Mouse (Mus musculus): ENCODE results near the gene Zwilch. TPM values are rescaled to one million over a fixed set of nuclear protein-coding genes. Genes with fewer than 3 reads are reported as not detected.
"Not testable (repeated sequence)": the region's sequence is repeated elsewhere in the genome, so short reads cannot be mapped to it uniquely, and the experiment has no call there.

Zwilch gene
- polyA plus RNA-seq, 2 experiments from 2014 or later: 5.6 to 7.7 TPM

DNA sequence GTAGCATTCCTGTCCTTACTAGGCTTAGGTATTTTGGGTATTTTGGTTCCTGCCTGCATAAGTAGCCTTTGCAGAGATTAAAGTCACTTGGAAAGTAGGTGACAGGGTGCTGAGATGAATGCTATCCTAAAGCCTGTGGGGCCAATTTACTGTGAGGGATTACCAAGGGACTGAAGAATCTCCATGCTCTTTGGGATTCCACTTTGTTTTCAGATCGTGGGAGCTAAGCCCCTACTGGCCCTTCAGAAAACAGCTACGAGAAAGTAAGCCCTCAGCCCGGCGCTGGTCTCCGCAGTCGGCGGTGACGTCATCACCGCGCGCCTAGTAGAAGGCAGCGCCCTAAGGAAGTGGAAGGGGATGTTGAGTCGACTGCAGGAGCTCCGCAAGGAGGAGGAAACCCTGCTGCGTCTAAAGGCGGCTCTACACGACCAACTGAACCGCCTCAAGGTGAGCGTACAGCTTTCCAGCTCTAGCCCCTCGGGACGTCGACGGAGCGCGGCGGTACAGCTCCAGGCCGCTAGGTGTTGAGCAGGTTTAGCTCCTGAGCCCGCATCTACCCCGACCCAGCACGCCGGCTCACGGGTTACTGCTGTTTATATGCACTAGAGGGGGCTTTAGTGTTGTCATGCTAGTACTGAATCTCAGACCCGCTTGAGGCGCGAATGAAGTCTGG is 6.2 kb upstream of the Zwilch start, which contains the start of gene Snapc5:
Snapc5 (plus strand) TSS at position 301 of the 673 bp plus-strand sequence.
- ATAC-seq: peak; percentile 89

DNA sequence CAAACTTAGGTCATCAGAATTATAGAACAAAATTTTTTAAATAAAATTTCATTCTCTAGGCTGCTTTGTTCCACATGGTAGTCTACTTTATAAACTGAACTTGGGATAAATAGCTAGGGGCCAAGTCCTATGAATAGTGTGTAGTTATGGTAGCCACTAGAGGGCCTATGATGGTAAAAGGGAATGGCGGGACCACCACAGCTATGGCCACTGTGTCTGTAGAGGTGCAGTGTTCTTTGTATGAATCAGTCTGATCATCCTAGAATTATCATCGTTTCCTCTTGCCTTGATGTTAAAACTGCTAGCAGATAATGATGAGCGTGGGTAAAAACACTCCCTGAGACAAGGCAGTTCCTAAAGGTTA is 5.7 kb upstream of the Zwilch start:
- ATAC-seq: peak; percentile 20

DNA sequence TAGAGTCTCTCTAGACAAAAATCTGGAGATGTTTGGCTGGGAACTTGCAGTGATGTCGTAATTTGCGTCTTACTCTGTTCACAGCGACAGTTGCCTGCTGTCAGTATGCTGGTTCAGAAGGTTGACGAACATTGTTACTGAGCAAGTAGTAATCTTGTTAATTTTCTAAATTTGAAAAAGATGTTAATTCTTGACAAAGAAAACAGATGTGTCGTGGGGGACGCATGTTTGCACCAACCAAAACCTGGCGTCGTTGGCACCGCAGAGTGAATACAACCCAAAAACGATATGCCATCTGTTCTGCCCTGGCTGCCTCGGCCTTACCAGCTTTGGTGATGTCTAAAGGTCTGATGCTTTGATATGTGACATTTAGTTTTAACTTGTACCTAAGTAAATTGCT is 2.5 kb upstream of the Zwilch start:
- ATAC-seq: no peak

DNA sequence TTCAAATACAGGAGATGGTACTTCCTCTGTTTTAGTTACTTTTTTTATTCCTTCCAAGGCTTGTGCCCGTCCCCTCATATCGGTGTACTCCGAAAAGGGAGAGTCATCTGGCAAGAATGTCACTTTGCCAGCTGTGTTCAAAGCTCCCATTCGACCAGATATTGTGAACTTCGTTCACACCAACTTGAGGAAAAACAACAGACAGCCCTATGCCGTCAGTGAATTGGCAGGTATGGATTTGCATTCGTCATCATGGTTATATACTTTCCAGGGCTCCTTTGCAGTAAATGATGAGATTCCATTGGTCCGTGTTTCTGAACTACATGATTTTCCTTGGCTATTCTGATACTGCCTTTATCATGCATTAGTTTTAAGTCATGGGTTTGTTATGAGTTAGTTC is 1.9 kb upstream of the Zwilch start:
- no peak for ATAC-seq

DNA sequence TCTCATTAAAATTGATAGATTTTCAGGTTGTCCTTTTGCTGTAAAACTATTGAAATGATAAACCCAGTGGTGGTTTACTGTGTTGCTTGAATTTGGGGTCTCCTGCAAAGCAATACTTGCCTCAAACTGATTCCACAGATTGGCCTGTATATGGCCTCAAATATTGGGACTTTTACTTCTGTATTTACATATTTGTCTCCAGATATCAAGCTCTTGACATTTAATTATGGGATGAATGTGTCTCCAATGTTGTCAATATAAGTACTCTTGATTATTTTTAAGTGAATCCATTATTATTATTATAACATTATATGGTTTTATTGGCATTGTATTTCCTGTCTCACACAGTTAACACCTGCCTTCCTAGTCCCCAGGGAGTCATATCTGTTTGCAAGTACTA is 1.4 kb upstream of the Zwilch start:
- ATAC-seq: no peak

DNA sequence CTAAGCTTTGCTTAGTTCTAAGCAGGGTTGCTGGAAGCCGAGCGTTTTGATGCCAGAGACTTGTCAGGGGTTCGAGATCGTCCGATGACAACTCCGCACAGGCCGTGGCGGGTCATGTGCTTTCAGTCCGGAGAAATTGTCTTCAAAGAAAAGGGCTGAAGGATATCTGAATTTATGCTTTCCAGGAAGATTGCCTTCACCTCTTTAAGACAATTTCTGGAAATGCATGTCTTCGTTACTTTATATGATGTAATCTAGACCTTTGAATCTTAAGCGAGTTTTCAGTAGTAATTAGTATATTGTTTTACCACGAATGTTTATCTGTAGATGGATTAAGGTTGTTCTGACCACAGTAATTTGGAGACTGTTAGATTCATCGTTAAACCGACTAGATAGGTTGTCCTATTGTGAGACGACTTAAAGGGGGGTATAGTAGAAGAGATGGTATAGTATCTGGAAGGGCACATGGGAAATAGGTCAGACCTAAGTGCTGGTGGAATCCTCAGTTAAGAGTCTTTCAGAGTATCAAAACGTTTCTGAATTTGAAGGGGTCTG is 839 bp upstream of the Zwilch start:
- no peak for ATAC-seq

DNA sequence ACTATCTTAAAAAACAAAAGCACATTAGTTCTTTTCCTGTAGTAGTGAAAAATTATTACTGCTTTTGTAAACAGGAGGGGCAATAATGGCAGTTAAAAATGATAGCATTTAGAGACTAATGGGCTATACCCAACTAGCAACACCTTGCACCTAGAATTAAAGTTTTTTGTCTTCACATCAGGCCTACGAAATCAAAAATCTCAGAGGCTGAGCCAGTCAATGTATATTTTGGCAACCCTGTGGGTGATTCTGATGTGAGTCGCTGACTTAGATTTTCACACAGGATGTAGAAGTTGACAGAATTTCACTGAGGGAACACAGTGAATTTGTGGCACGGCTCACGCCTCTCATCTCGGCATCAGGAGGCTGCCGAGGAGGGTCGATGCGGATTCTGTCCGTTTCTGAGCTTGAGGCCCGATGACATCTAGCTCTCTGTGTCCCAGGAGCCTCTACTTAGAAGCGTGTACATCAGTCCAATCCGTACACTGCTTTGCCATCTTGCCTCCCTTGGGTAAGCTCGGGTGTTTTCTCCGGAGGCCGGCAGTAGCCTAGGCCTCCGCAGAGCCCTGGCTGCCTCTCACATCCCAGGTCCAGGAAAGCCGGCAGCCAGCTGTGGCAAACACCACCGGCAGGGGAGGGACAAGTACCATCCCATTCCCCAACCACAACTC is 624 bp downstream of the Zwilch start:
- ATAC-seq: peak; percentile 38

DNA sequence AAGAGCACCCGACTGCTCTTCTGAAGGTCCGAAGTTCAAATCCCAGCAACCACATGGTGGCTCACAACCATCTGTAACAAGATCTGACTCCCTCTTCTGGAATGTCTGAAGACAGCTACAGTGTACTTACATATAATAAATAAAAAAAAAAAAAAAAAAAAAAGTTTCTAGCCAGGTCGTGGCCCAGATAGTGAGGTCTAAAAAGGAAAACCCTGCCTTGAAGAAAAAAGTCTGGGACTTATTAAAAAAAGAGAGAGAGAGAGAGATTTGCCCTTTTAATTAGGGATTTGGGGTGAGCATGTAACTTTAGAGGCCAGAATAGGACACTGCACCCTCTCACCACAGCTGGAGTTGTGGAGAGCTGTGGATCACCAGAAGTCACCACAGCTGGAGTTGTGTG is 2.9 kb downstream of the Zwilch start:
- not testable (repeated sequence) for ATAC-seq

DNA sequence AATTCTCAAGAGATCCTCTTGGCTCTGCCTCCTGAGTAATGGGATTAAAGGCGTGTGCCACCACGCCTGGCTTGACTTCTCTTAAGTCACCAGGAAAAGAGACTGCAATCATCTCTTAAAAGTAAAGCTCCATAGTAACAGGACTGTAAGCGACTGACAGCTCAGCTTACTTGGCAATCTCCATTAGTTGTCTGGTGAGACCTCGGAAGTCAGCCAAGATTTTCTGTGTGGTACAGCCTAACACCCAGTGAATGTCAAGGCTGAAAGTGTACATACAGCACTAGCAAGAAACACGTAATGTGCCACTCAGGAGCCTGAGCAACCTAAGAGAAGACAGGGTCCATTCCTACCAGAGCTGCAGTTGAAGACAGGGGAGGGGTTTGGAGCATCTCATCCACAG is 12.4 kb downstream of the Zwilch start:
- no peak for ATAC-seq

DNA sequence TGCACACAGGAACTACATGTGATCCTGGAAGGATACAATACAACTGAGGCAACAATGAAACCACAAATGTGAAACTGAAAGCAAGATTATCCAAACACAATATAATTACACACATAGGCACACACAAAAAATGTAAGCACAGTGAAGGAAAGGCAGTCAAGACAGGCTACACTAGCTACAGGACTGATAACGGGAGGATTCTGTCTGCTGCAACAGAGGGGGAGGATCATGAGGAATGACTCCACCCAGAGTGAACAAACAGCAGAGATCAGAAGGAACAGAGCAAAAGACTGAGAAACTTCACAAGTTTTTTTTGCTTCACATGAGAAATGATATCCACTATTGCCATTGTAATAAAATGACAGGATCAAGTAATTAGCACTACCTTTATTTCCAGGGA is 16.3 kb downstream of the Zwilch start:
- no peak for ATAC-seq

DNA sequence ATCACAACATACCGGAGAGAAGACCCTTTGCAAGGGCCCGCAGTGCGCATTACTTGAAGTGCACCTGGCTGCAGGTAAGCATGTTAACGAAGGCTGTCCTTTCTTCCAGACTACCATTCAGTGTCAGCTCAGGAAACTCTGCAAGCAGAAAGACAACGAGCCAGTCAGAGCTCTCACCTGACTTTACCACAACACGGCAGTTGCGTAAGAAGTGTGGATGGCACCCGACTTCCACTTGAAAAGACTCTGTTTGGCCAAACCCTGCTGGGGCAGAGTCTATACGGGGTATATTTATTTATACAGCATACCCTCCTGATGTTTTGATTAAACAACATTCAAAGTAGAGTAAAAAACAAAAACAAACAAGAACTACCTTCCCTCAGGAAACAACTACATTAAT is 33.0 kb downstream of the Zwilch start:
- no peak for ATAC-seq

DNA sequence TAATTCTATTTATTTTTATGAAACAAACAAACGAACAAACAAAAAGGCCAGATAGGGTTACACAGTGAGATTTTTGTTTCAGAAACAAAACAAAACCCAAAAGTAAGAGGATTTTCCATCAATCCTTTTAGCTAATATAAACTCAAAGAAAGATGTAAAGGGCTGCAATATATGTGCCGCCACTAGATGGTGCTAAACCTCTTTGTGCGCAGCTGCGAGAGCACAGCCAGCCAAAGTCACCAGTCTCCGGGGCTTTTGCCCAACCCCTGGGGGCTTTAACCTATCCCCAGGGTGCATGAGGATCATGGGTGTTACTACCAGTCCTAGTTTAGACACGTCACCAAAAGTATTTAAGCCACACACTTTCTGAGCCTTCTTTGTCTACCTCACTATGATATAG is 34.0 kb downstream of the Zwilch start:
- ATAC-seq: not testable (repeated sequence)

DNA sequence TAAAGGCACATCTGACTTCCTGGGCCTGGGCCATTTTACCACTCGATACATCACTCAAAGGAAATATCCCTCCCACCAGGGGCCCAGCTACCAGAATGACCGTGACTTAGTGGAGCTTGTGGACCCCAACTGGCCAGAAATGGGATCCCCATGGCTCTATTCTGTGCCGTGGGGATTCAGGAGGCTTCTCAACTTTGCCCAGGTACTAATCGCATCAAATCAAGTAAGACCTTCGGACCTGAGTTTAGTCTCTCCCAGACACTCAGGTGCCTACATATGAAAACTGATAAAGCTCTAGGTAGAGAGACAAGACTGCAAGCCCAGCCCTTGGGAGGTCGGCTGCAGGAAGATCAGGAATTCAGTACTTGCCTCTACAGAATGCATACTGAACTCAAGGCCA is 41.3 kb downstream of the Zwilch start:
- no peak for ATAC-seq

DNA sequence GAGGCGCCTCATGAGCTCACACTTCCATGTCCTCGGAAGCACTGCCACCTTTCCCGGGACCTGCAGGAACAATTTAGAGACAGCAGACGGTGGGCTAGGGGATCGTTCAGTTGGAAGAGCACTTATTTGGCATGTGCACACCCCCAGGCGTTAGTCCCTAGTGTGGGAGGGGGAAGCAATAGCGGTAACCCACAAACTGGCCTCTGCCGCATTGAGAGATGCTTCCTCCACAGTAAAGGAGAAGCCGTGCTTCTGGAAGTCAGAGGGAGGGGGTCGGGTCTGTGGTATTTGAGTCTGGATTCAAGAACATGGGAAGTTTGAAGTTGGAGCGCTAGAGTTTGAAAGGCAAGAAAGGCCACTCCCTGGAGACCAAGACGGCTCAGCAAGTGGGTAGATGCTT is 46.8 kb downstream of the Zwilch start:
- ATAC-seq: no peak

DNA sequence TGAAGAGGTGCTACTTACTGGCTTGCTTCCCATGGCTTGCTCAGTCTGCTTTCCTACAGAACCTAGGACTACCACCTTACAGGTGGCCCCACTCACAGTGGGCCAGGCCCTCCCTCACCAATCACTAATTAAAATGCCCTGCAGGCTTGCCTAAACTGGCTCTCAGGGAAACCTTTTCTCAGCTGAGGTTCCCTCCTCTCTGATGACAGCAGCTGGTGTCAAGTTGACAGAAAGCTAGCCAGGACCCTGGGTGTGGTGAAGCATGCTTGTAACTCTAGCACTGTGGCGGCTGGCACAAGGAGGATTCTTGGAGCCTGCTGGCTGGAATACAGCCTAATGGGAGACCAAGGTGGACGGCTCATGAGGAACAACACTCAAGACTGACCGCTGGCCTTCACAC is 47.6 kb downstream of the Zwilch start:
- no peak for ATAC-seq

DNA sequence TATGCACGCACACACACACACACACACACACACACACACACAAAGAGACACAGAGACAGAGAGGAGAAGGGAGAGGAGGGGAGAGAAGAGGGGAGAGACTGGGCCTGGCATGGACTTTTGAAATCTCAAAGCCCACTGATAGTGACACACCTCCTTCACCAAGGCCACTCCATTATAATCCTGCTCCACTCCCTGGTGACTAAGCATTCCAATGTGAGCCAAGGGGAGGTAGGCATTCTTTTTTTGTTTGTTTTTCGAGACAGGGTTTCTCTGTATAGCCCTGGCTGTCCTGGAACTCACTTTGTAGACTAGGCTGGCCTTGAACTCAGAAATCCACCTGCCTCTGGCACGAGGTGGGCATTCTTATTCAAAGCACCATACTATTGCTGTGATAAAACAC is 48.1 kb downstream of the Zwilch start:
- ATAC-seq: not testable (repeated sequence)

DNA sequence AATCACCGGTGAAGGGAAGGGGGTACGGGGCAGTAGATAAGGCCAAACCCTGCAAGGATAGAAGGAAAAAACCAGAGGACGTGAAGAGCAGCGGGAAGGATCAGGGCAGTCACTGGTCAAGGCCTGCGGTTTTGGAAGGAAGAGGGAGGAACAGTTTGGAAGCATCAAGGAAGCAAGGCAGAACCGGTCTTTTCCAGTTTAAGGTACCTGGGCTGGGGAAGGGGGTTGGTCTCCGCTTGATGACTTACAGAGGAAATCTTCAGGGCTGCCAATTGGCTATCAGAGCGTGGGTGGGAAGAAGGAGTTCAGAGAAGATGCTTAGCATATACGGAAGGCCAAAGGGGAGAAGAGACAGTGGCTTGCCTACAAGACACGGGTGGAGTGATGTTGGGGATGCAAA is 50.3 kb downstream of the Zwilch start:
- no peak for ATAC-seq

DNA sequence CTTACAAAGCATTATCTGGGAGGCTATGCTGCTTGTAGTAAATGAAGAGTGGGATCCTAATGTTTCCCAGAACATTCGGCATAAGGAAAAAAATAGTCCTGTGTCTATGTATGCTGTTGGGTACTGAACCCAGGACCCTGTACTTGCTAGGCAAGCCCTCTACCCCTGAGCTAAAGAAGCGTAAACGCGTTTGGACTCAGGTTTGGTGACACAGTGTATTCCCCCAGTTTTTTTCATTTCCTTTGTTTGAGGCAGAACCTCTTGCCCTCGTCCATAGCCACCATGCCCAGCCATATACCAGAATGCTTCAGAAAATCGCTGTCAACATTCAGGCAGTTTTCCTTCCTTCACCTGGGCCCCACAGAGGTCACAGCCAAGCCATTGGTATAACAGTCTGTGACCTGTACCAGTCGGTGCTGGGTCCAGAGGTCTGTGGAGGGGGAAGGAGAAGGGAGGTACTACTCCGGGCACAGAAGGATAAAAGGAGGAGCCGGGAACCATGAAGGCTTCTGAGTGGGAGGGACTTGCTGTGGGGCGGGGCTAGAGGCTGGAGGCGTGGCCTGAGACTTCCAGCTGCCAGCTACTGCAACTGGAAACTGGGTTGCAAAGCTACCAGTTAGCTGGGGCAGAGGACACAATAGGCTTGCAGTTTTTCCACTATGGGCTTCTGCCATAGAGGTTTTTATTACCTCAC is 52.2 kb downstream of the Zwilch start:
- no peak for ATAC-seq

DNA sequence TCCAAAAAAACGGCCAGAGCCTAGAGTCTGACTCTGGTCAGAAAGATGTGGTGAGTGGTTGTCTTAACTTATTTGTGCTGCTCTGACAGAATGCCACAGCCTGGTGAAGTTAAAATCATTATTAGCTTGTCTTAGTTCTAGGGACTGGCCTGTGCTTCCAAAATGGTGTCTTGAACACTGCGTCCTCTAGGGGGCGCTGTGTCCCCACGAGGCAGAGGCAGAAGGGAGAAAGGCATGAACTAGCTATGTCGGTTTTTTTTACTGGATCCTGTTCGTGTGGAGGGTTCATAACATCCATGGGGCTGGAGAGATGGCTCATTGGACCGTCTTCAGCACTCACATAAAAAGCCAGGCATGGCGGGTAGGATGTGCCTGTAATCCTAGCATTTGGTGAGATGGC is 53.0 kb downstream of the Zwilch start:
- no peak for ATAC-seq

DNA sequence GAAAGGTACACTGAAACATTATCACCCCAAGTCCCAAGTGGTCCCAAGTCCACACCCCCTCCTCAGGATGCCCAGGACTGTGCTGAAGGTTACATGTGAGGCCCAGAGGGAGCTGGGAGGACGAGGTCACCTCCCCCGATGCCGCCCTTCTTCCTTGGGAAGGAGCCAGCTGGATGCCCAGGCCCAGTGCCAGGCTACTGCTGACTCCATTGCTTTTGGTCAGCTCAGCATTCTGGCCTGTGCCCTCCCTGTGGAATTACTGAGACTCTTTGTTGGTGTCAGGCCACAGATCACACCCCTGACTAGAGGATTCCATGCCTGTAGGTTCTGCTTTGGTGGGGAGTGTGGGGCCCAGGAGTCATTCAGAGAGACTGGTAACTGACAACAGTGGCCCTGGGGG is 56.0 kb downstream of the Zwilch start, which contains the start of gene Lctl:
Lctl (plus strand) TSS at position 272 of the 400 bp plus-strand sequence.
- no peak for ATAC-seq

DNA sequence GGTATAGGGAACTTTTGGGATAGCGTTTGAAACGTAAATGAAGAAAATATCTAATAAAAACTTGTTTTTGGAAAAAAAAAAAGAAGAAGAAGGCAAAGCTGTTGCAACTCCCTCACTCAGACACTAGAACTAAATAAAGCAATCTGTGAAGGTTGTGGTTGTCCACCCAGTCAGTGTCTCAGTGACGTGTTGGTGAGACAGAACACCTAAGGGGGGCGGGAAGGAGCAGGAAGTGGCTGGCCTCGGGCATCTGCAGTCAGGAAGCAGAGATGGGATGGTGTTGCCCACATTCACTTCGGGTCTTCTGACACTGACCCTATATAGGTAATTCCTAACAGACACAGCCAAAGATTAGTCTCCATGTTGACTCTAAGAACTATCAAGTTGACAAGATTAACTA is 57.1 kb downstream of the Zwilch start:
- ATAC-seq: no peak

DNA sequence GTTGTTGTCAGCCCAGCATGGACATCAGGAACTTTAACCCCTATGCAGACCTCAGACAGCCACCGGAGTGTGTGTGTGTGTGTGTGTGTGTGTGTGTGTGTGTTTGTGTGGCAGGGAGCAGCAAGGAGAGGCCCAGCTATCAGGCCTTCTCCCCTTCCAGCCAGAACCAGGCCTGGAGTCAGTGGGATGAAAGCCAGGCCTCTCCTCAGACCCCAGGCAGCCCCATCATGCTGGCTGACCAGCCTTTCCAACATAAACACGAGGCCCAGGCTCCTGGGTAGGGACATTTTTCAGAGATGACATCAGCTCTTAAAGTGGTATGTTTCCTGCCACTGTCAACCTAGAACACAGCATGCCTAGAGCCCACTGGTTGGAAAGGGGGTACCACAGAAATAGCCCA is 58.3 kb downstream of the Zwilch start:
- no peak for ATAC-seq

DNA sequence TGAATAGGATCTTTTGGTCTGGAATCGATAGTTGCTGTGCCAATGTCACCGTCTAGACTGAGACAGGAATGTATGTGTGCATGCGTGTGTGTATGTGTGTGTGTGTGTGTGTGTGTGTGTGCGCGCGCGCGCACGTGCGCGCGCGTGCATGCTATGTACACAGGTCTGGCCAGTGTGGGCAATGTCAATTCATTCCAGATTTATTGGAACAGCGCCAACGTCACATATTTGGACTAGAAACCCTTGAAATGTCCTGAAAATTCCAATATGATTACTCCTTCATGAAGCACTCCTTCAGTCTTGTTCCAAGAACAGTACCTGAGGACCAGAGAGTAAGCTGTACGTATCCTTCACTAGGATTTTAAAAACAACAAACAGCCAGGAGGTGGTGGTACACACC is 62.4 kb downstream of the Zwilch start:
- no peak for ATAC-seq

DNA sequence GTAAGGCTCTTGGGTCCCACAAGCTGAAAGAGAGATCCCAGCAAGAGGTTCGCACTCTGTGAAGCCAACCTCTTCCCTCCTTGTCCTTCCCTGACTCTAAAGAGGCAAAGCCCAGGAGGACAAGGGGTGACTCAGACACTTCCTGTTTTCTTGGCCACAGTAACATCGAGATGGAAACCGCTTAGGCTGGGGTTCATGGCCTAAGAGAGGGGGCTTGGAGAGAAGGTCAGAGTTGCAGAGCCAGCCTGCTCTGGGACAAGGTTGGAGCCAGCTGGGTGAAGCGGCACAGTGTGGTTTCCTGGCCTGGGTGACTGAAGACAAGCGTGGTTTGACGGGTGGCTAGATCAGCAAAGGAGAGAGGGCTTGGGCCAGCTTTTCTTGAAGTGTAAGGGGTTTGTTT is 67.6 kb downstream of the Zwilch start:
- ATAC-seq: no peak

Measured in activated CD4-positive, CD25-positive, alpha-beta regulatory T cell, adult 4 months (primary cell).